Mouse (Mus musculus): ENCODE results near the gene Pitpnb.
A peak's percentile ranks its signal among the peaks of the same experiment; 100 is the strongest.

Pitpnb gene

GRCm38 (mm10) chr5:111396199-111396598 lies 65.6 kb downstream of the Pitpnb start:
- no peak for DNase-seq (ENCODE audit: low spot score in 2 of 2)

- DNase-seq (ENCODE audit: low spot score in 2 of 2), result no peak
Observed at GRCm38 (mm10) chr5:111398471-111398870, 67.9 kb downstream of the Pitpnb start.

GRCm38 (mm10) chr5:111399271-111399670 lies 68.7 kb downstream of the Pitpnb start:
- DNase-seq (ENCODE audit: low spot score in 2 of 2), result no peak

GRCm38 (mm10) chr5:111401879-111402650 lies 71.5 kb downstream of the Pitpnb start:
- DNase-seq (ENCODE audit: low spot score in 2 of 2), result no peak

- DNase-seq (ENCODE audit: low spot score in 2 of 2), result no peak
Observed at GRCm38 (mm10) chr5:111402651-111402996, 72.1 kb downstream of the Pitpnb start.

GRCm38 (mm10) chr5:111404721-111405120 lies 74.2 kb downstream of the Pitpnb start:
- DNase-seq (ENCODE audit: low spot score in 2 of 2), result no peak

- DNase-seq (ENCODE audit: low spot score in 2 of 2), result no peak
Observed at GRCm38 (mm10) chr5:111408470-111409105, 78.0 kb downstream of the Pitpnb start.

GRCm38 (mm10) chr5:111409412-111410044 lies 79.0 kb downstream of the Pitpnb start:
- DNase-seq (ENCODE audit: low spot score in 2 of 2), result no peak

- DNase-seq (ENCODE audit: low spot score in 2 of 2), result no peak
Observed at GRCm38 (mm10) chr5:111410665-111411064, 80.1 kb downstream of the Pitpnb start.

GRCm38 (mm10) chr5:111414192-111414591 lies 83.6 kb downstream of the Pitpnb start:
- DNase-seq (ENCODE audit: low spot score in 2 of 2), result peak in 1 of 2 experiments; percentile 85

- no peak for DNase-seq (ENCODE audit: low spot score in 2 of 2)
Observed at GRCm38 (mm10) chr5:111414770-111415249, 84.2 kb downstream of the Pitpnb start.

GRCm38 (mm10) chr5:111415575-111415974 lies 85.0 kb downstream of the Pitpnb start:
- no peak for DNase-seq (ENCODE audit: low spot score in 2 of 2)

GRCm38 (mm10) chr5:111416048-111416447 lies 85.5 kb downstream of the Pitpnb start:
- no peak for DNase-seq (ENCODE audit: low spot score in 2 of 2)

- peak; percentile 66 to 89 for DNase-seq (ENCODE audit: low spot score in 2 of 2)
Observed at GRCm38 (mm10) chr5:111416591-111417374, 86.2 kb downstream of the Pitpnb start, which contains the start of gene Mn1. Mn1 (plus strand) TSS chr5:111417362.

- no peak for DNase-seq (ENCODE audit: low spot score in 2 of 2)
Observed at GRCm38 (mm10) chr5:111417378-111418131, 87.0 kb downstream of the Pitpnb start.

- DNase-seq (ENCODE audit: low spot score in 2 of 2), result no peak
Observed at GRCm38 (mm10) chr5:111418202-111419120, 87.9 kb downstream of the Pitpnb start.

GRCm38 (mm10) chr5:111419121-111419881 lies 88.7 kb downstream of the Pitpnb start:
- no peak for DNase-seq (ENCODE audit: low spot score in 2 of 2)

GRCm38 (mm10) chr5:111420011-111420691 lies 89.6 kb downstream of the Pitpnb start:
- no peak for DNase-seq (ENCODE audit: low spot score in 2 of 2)

- DNase-seq (ENCODE audit: low spot score in 2 of 2), result no peak
Observed at GRCm38 (mm10) chr5:111420896-111421295, 90.3 kb downstream of the Pitpnb start.
